Mouse (Mus musculus): ENCODE data around the gene Scfd2.

GRCm38 (mm10) chr5:74300931-74301330 lies 230.6 kb downstream of the Scfd2 start:
- TF ChIP-seq CTCF (IDR thresholded peaks at IDR 0.05; ENCODE audit: low read depth) (no peak), EP300 (IDR thresholded peaks at IDR 0.05; ENCODE audit: low read depth) (no peak)

All from liver, postnatal 0 days (tissue).